Mouse (Mus musculus): Measurements from ENCODE around the gene Glod4. TPM values are rescaled to one million over a fixed set of nuclear protein-coding genes. Genes with fewer than 3 reads are reported as not detected.
"Not testable (repeated sequence)": the region's sequence is repeated elsewhere in the genome, so short reads cannot be mapped to it uniquely, and the experiment has no call there.

Gene Glod4
- polyA plus RNA-seq, 1 experiment from 2014 or later: 128 TPM

GRCm38 (mm10) chr11:76217390-76217800 lies 26.1 kb downstream of the Glod4 start, which contains the start of the genes Dbil5 and Gemin4:
Gene Dbil5, plus strand, starts transcription at chr11:76217608.
Gene Gemin4, minus strand, starts transcription at chr11:76217664.
- Histone ChIP-seq H3K27ac (ENCODE audit: low read depth, low read length) (peak within 1 kb of the TSS; percentile 84), H3K36me3 (ENCODE audit: control insufficient read depth, insufficient read depth, low read length) (peaks cover 11% of the 10 kb centered on the region), H3K9ac (ENCODE audit: low read depth, low read length) (peak within 1 kb of the TSS; percentile 95), H3K27me3 (ENCODE audit: control insufficient read depth, insufficient read depth, low read length) (no peaks in the 10 kb centered on the region), H3K4me3 (ENCODE audit: low read depth, low read length) (peak within 1 kb of the TSS; percentile 82), H3K4me2 (peak within 1 kb of the TSS; percentile 79), H3K4me1 (ENCODE audit: control insufficient read depth, insufficient read depth, low read length) (peaks cover 5% of the 10 kb centered on the region), H3K9me3 (replicated peaks; ENCODE audit: control insufficient read depth, low read length) (no peaks in the 10 kb centered on the region)
- peak; percentile 96 for ATAC-seq (replicated peaks; ENCODE audit: insufficient number of reproducible peaks, low FRiP score, low TSS enrichment)
- under 1% methylated on average over 35 of the region's 35 CpGs for WGBS (ENCODE audit: insufficient replicate concordance)

DNA sequence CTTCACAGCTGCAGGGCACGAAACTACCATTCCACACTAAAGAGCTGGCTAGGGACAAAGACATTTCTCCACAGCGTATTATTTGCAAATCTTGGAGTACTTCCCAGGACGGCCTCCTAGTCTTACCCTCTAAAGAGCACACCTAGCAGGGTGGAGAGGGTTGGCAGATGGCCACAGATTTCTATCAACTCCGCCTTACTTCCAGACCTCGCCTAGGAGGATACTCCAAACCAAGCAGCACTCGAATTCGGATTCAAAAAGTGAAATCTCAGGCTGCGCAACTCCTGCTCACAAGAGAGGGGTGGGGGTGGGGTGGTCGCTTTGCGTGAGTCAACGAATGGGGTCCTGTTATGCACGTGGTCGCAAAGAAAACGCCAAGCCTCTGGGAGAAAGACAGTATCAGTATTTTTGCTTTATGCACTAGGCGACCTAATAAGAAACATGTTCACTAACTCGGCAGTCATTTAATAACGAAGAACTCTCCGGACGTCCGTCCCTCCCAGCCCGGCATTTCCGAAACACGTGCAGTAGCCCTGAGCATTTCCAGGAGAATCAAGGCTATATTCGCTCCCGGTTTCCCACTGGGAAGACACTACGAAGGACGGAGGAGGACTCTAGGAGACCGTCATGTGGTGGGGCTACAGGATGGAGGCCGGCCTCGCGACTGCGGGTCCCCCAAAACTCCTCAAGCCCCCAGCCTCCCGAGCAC lies 26.7 kb downstream of the Glod4 start:
- peaks cover 17% of the 10 kb centered on the region for H3K36me3 ChIP-seq (ENCODE audit: control insufficient read depth, insufficient read depth, low read length)
- peak overlapping the region; percentile 84 for H3K27ac ChIP-seq (ENCODE audit: low read depth, low read length)
- no peaks in the 10 kb centered on the region for H3K27me3 ChIP-seq (ENCODE audit: control insufficient read depth, insufficient read depth, low read length)
- peak overlapping the region; percentile 79 for H3K4me2 ChIP-seq
- H3K9ac ChIP-seq (ENCODE audit: low read depth, low read length): peak overlapping the region; percentile 95
- H3K9me3 ChIP-seq (replicated peaks; ENCODE audit: control insufficient read depth, low read length): no peaks in the 10 kb centered on the region
- WGBS (ENCODE audit: insufficient replicate concordance): 4% methylated on average over 33 of the region's 33 CpGs
- ATAC-seq (replicated peaks; ENCODE audit: insufficient number of reproducible peaks, low FRiP score, low TSS enrichment): peak; percentile 23
- H3K4me1 ChIP-seq (ENCODE audit: control insufficient read depth, insufficient read depth, low read length): peaks cover 5% of the 10 kb centered on the region
- H3K4me3 ChIP-seq (ENCODE audit: low read depth, low read length): peak overlapping the region; percentile 82

- H3K4me1 ChIP-seq (ENCODE audit: control insufficient read depth, insufficient read depth, low read length): peaks cover 5% of the 10 kb centered on the region
- peak overlapping the region; percentile 82 for H3K4me3 ChIP-seq (ENCODE audit: low read depth, low read length)
- no peak overlapping the region for H3K9ac ChIP-seq (ENCODE audit: low read depth, low read length)
- no peaks in the 10 kb centered on the region for H3K27me3 ChIP-seq (ENCODE audit: control insufficient read depth, insufficient read depth, low read length)
- peaks cover 19% of the 10 kb centered on the region for H3K36me3 ChIP-seq (ENCODE audit: control insufficient read depth, insufficient read depth, low read length)
- no peaks in the 10 kb centered on the region for H3K9me3 ChIP-seq (replicated peaks; ENCODE audit: control insufficient read depth, low read length)
- no peak overlapping the region for H3K27ac ChIP-seq (ENCODE audit: low read depth, low read length)
- WGBS (ENCODE audit: insufficient replicate concordance): 92% methylated on average over 5 of the region's 5 CpGs
- H3K4me2 ChIP-seq: peak overlapping the region; percentile 79
- ATAC-seq (replicated peaks; ENCODE audit: insufficient number of reproducible peaks, low FRiP score, low TSS enrichment): no peak
These were observed 27.4 kb downstream of the Glod4 start for GRCm38 (mm10) chr11:76216049-76216540.

DNA sequence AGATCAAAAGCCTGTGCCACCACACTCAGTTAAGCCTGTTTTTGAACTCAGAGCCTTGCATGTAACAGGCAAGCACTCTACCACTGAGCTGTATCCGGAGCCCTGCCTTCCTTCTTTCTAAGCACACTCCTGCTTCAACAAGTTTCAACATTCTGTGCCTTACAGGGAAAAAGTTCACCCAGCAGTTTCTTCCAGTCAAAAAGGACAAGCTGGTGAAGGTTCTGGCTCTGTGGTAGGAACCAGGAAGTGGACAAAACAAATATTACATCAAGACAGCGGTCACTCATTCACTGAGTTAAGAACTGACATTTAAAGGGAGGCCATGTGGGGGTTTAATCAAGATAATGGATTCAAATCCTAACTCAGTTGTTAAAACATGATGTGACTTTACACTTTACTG lies 28.5 kb downstream of the Glod4 start:
- H3K9ac ChIP-seq (ENCODE audit: low read depth, low read length): no peak overlapping the region
- ATAC-seq (replicated peaks; ENCODE audit: insufficient number of reproducible peaks, low FRiP score, low TSS enrichment): no peak
- H3K4me1 ChIP-seq (ENCODE audit: control insufficient read depth, insufficient read depth, low read length): peaks cover 5% of the 10 kb centered on the region
- no peak overlapping the region for H3K4me2 ChIP-seq
- H3K36me3 ChIP-seq (ENCODE audit: control insufficient read depth, insufficient read depth, low read length): peaks cover 20% of the 10 kb centered on the region
- H3K4me3 ChIP-seq (ENCODE audit: low read depth, low read length): no peak overlapping the region
- H3K9me3 ChIP-seq (replicated peaks; ENCODE audit: control insufficient read depth, low read length): no peaks in the 10 kb centered on the region
- WGBS (ENCODE audit: insufficient replicate concordance): 92% methylated on average over 2 of the region's 2 CpGs
- no peaks in the 10 kb centered on the region for H3K27me3 ChIP-seq (ENCODE audit: control insufficient read depth, insufficient read depth, low read length)
- no peak overlapping the region for H3K27ac ChIP-seq (ENCODE audit: low read depth, low read length)

GRCm38 (mm10) chr11:76213841-76214240 lies 29.7 kb downstream of the Glod4 start:
- peaks cover 5% of the 10 kb centered on the region for H3K4me1 ChIP-seq (ENCODE audit: control insufficient read depth, insufficient read depth, low read length)
- 93% methylated on average over 5 of the region's 5 CpGs for WGBS (ENCODE audit: insufficient replicate concordance)
- no peak for ATAC-seq (replicated peaks; ENCODE audit: insufficient number of reproducible peaks, low FRiP score, low TSS enrichment)
- no peak overlapping the region for H3K4me2 ChIP-seq
- H3K36me3 ChIP-seq (ENCODE audit: control insufficient read depth, insufficient read depth, low read length): peaks cover 25% of the 10 kb centered on the region
- no peaks in the 10 kb centered on the region for H3K27me3 ChIP-seq (ENCODE audit: control insufficient read depth, insufficient read depth, low read length)
- H3K9me3 ChIP-seq (replicated peaks; ENCODE audit: control insufficient read depth, low read length): no peaks in the 10 kb centered on the region
- H3K9ac ChIP-seq (ENCODE audit: low read depth, low read length): no peak overlapping the region
- no peak overlapping the region for H3K4me3 ChIP-seq (ENCODE audit: low read depth, low read length)
- H3K27ac ChIP-seq (ENCODE audit: low read depth, low read length): no peak overlapping the region

DNA sequence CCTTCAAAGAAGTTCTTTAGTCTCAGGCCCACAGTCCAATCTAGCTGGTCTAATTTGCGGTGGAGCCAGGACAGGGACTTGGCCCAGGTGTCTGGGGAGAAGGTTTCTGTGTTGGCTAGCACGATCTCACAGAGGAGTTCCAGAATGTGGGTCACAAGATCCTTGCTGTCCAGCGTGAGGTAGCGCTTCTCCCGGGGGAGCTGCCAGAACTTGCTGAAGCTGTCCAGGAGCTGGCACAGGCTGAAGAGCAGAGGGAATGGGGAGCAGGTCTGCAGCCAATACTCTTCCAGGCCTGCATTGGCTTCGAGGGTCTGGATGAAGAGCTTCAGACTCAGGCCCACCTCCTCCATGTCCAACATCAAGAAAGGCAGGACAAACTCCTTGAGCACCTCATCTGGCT lies 31.9 kb downstream of the Glod4 start:
- peaks cover 33% of the 10 kb centered on the region for H3K36me3 ChIP-seq (ENCODE audit: control insufficient read depth, insufficient read depth, low read length)
- ATAC-seq (replicated peaks; ENCODE audit: insufficient number of reproducible peaks, low FRiP score, low TSS enrichment): not testable (repeated sequence)

DNA sequence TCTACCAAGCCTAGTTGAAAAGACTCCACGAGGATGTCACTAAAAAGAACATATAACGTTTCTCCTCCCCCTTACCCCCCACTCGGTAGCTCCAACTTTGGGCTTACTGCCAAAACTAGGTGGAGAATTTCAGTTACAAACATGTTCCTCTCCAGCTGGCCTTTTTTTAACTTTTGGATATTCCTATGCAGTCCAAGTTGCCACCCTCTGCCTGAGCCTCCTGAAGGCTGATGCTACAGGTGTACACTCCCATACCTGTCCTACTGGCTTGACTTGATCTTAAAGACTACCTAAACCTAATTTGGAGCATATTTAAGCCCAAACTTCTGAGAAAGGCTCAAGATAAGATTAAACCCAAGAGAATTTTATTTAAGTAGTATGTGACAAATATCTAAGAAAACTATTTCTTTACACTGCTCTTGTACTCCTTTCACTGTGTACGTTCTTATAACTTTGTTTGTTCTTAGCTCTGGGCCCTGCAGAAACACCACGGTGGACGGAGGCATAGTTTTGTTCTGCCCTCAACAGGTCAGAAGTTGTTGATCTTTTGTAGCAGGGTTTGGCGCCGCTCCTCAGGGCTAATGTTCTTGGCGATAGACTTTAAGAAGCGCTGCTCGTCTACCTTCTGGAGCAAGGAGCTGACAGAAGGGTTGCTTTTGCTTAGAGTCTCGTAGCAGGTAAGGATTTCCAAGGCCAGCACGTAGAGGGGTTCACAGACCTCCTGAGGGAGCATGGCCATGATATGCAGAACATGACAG lies 33.1 kb downstream of the Glod4 start:
- Histone ChIP-seq H3K27ac (ENCODE audit: low read depth, low read length) (no peak overlapping the region), H3K4me1 (ENCODE audit: control insufficient read depth, insufficient read depth, low read length) (no peaks in the 10 kb centered on the region), H3K4me3 (ENCODE audit: low read depth, low read length) (no peak overlapping the region), H3K27me3 (ENCODE audit: control insufficient read depth, insufficient read depth, low read length) (no peaks in the 10 kb centered on the region), H3K9me3 (replicated peaks; ENCODE audit: control insufficient read depth, low read length) (no peaks in the 10 kb centered on the region), H3K9ac (ENCODE audit: low read depth, low read length) (no peak overlapping the region), H3K4me2 (no peak overlapping the region), H3K36me3 (ENCODE audit: control insufficient read depth, insufficient read depth, low read length) (peaks cover 33% of the 10 kb centered on the region)
- WGBS (ENCODE audit: insufficient replicate concordance): 86% methylated on average over 13 of the region's 13 CpGs
- no peak for ATAC-seq (replicated peaks; ENCODE audit: insufficient number of reproducible peaks, low FRiP score, low TSS enrichment)

More for the DNA sequence above, 31.9 kb downstream of the Glod4 start:
- H3K4me1 ChIP-seq (ENCODE audit: control insufficient read depth, insufficient read depth, low read length); H3K27me3 ChIP-seq (ENCODE audit: control insufficient read depth, insufficient read depth, low read length); H3K27ac ChIP-seq (ENCODE audit: low read depth, low read length); H3K9me3 ChIP-seq (replicated peaks; ENCODE audit: control insufficient read depth, low read length); H3K4me2 ChIP-seq; H3K9ac ChIP-seq (ENCODE audit: low read depth, low read length); H3K4me3 ChIP-seq (ENCODE audit: low read depth, low read length): not testable (repeated sequence)
- WGBS (ENCODE audit: insufficient replicate concordance): 100% methylated on average over 2 of the region's 6 CpGs

- H3K27me3 ChIP-seq (ENCODE audit: control insufficient read depth, insufficient read depth, low read length): no peaks in the 10 kb centered on the region
- H3K27ac ChIP-seq (ENCODE audit: low read depth, low read length): no peak overlapping the region
- no peak overlapping the region for H3K4me3 ChIP-seq (ENCODE audit: low read depth, low read length)
- 84% methylated on average over 5 of the region's 5 CpGs for WGBS (ENCODE audit: insufficient replicate concordance)
- no peaks in the 10 kb centered on the region for H3K9me3 ChIP-seq (replicated peaks; ENCODE audit: control insufficient read depth, low read length)
- H3K9ac ChIP-seq (ENCODE audit: low read depth, low read length): no peak overlapping the region
- H3K36me3 ChIP-seq (ENCODE audit: control insufficient read depth, insufficient read depth, low read length): peaks cover 18% of the 10 kb centered on the region
- no peak overlapping the region for H3K4me2 ChIP-seq
- 0 out of 2 replicates have a peak, but pooled peaks cover 5% of the 10 kb centered on the region for H3K4me1 ChIP-seq (ENCODE audit: control insufficient read depth, insufficient read depth, low read length)
- no peak for ATAC-seq (replicated peaks; ENCODE audit: insufficient number of reproducible peaks, low FRiP score, low TSS enrichment)
These were observed 36.7 kb downstream of the Glod4 start for GRCm38 (mm10) chr11:76206793-76207192.
